Mouse (Mus musculus) forebrain, embryonic 16.5 days (tissue): Measurements from ENCODE around the gene Kcnab1. TPM values are rescaled to one million over a fixed set of nuclear protein-coding genes. Genes with fewer than 3 reads are reported as not detected.
A peak's percentile ranks its signal among the peaks of the same experiment; 100 is the strongest.
"Not testable (repeated sequence)": the region's sequence is repeated elsewhere in the genome, so short reads cannot be mapped to it uniquely, and the experiment has no call there.

Experiments used
- ATAC-seq: fragments of 200-750 bp; cut with Nextera tagmentation; 2 replicates; pipeline ENCODE4 v1.8.0; 2017; ENCODE audit warnings: mild to moderate bottlenecking, moderate library complexity
- H3K27ac ChIP-seq: fragments of 300-500 bp; sonication (generic); 2 replicates; pipeline ENCODE4 v1.5.1; 2014; ENCODE audit warnings: low read length, control low read depth
- H3K27me3 ChIP-seq: fragments of 300-500 bp; sonication (generic); replicated peaks from 2 replicates; pipeline ENCODE4 v1.6.1; 2014; ENCODE audit warnings: low read length; ENCODE audit not compliant: control insufficient read depth, insufficient read depth
- H3K36me3 ChIP-seq: fragments of 300-500 bp; sonication (generic); 2 replicates; pipeline ENCODE4 v1.6.1; 2014; ENCODE audit not compliant: control insufficient read depth, insufficient read depth
- H3K4me1 ChIP-seq: fragments of 300-500 bp; sonication (generic); replicated peaks from 2 replicates; pipeline ENCODE4 v1.6.1; 2014; ENCODE audit warnings: low read length; ENCODE audit not compliant: control insufficient read depth, insufficient read depth
- H3K4me2 ChIP-seq: fragments of 300-500 bp; sonication (generic); 2 replicates; pipeline ENCODE4 v1.6.1; 2014; ENCODE audit warnings: mild to moderate bottlenecking, low read length, control low read depth
- H3K4me3 ChIP-seq: fragments of 300-500 bp; sonication (generic); replicated peaks from 2 replicates; pipeline ENCODE4 v1.5.1; 2014; ENCODE audit warnings: mild to moderate bottlenecking, low read length, control low read depth
- H3K9ac ChIP-seq: fragments of 300-500 bp; sonication (generic); replicated peaks from 2 replicates; pipeline ENCODE4 v1.6.1; 2014; ENCODE audit warnings: low read depth, low read length, control low read depth
- H3K9me3 ChIP-seq: fragments of 300-500 bp; sonication (generic); 2 replicates; pipeline ENCODE4 v1.6.1; 2016; ENCODE audit warnings: low read length; ENCODE audit not compliant: control insufficient read depth
- WGBS: fragments of 180-500 bp; shearing (Covaris S2); extraction: QIAGEN DNeasy Blood & Tissue Kit; methylation state at CpG from one replicate; pipeline ENCODE4 v1.1.7; 2014; 5-methylcytosine and 5-hydroxymethylcytosine counted together
- polyA plus RNA-seq: library from polyadenylated mRNA; unstranded; fragments of >200 nt; fragmentation: Nextera tagmentation; extraction: Ambion mirVana; gene quantifications from 2 replicates; pipeline ENCODE4 v1.2.1, GENCODE M21; 2015

Kcnab1 gene
- polyA plus RNA-seq, 1 experiment from 2014 or later: 8.9 TPM

- Histone ChIP-seq H3K4me3 (no peak overlapping the region), H3K4me1 (peaks cover 2% of the 10 kb centered on the region; the same call in 1 of the 2 replicates), H3K9ac (no peak overlapping the region), H3K9me3 (no peaks in the 10 kb centered on the region), H3K4me2 (no peak overlapping the region), H3K27me3 (no peaks in the 10 kb centered on the region), H3K36me3 (peaks cover 29% of the 10 kb centered on the region), H3K27ac (no peak overlapping the region)
- no peak for ATAC-seq
These were observed 276.6 kb downstream of the Kcnab1 start for GRCm38 (mm10) chr3:65385771-65386170.

DNA sequence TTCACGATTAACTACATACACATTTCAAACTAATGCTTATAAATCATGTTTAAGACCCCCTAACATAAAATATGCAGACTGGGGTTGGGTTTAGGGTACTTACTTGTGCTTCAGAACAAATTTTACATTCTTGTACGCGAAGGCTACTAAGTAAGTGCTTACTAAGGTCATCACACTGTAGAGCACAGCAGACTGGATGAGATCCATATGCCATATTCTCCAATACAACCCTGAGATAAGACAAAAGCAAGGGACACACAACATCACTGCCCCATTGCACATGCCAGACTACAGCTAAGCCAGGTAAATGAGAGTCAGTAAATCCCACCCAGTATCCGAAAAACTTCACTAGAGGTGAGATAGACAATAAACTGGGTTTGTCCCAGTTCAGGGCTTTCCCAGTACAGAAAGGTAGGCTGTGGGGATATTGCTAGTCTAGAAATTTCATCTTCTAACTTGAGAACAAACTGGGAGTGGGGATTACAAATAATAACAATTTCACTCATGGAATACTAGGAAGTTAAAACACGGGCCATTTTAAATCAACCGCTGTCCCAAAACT is 282.1 kb downstream of the Kcnab1 start:
- H3K9me3 ChIP-seq: no peaks in the 10 kb centered on the region
- WGBS: 41% methylated on average over 6 of the region's 6 CpGs
- H3K9ac ChIP-seq: peak overlapping the region; percentile 92
- no peak overlapping the region for H3K27ac ChIP-seq
- H3K27me3 ChIP-seq: no peaks in the 10 kb centered on the region
- ATAC-seq: no peak
- H3K4me1 ChIP-seq: peaks cover 7% of the 10 kb centered on the region
- H3K36me3 ChIP-seq: peaks cover 17% of the 10 kb centered on the region
- peak overlapping the region; percentile 83 for H3K4me3 ChIP-seq
- H3K4me2 ChIP-seq: peak overlapping the region; percentile 83

DNA sequence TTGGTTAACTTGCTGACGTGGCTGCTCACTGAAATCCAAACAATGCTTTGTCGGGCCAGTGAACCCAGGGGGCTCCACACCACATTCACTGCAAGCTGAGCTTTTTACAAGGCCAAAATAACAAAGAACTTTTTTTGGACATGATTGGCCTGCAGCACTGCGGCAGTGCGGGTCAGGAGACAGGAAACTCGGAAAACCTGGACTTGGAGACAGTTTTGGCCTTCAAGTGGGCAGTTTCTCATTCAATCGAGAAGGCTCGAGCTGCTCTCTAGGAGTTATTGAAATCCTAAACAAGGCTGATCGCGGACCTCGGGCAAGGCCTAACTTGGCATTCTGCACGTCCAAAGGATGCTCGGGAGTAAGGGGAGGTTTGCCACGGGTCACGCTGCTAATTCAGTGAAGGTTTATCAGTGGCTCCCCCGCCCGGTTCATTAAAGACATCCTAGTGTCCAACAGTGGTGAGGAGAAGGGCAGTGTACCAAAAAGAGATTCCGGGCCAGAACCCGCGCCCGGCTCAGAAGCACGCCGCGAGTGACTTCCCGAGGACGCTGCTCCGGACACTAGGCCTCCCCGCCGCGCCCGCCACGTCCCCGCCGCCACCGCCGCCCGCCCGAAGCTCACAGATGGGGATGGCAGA is 282.7 kb downstream of the Kcnab1 start:
- peaks cover 7% of the 10 kb centered on the region for H3K4me1 ChIP-seq
- H3K9ac ChIP-seq: peak overlapping the region; percentile 92
- H3K4me3 ChIP-seq: peak overlapping the region; percentile 83
- no peaks in the 10 kb centered on the region for H3K27me3 ChIP-seq
- peak; percentile 62 for ATAC-seq
- peaks cover 13% of the 10 kb centered on the region for H3K36me3 ChIP-seq
- no peaks in the 10 kb centered on the region for H3K9me3 ChIP-seq
- peak overlapping the region; percentile 83 for H3K27ac ChIP-seq
- 0% methylated on average over 37 of the region's 37 CpGs for WGBS
- peak overlapping the region; percentile 83 for H3K4me2 ChIP-seq

DNA sequence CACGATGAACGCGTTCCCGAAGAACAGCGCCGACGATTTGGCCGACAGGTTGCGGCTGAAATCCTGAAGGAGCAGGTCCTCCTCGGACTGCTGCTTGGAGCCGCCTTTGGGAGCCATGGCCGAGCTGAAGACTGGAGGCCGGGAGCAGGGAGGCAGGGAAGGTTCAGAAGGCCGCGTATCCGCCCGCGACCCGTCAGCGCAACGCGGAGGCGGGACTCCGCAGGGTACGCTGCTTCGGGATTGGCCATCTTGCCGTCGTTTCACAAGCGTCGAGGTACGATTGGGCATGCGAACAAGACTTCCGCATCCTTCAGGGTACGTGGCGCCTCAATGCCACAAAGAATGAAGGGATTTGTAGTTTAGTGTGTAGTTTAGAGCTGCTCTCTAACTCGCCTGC is 283.2 kb downstream of the Kcnab1 start, which contains the start of gene Ssr3:
TSS of gene Ssr3 (minus strand) at position 203 of the 397 bp plus-strand sequence.
- ATAC-seq: peak; percentile 100
- under 1% methylated on average over 36 of the region's 36 CpGs for whole genome bisulfite sequencing
- Histone ChIP-seq H3K27me3 (no peaks in the 10 kb centered on the region), H3K9me3 (no peaks in the 10 kb centered on the region), H3K4me3 (peak within 1 kb of the TSS; percentile 83), H3K4me1 (peaks cover 7% of the 10 kb centered on the region), H3K9ac (peak within 1 kb of the TSS; percentile 92), H3K36me3 (peaks cover 9% of the 10 kb centered on the region; the same call in 1 of the 2 replicates), H3K27ac (peak within 1 kb of the TSS; percentile 83), H3K4me2 (peak within 1 kb of the TSS; percentile 83)

GRCm38 (mm10) chr3:65395111-65395510 is 285.9 kb downstream of the Kcnab1 start:
- not testable (repeated sequence) for H3K36me3 ChIP-seq, H3K9ac ChIP-seq, ATAC-seq, H3K4me1 ChIP-seq, H3K9me3 ChIP-seq, H3K4me2 ChIP-seq, H3K4me3 ChIP-seq, H3K27me3 ChIP-seq, H3K27ac ChIP-seq
- 83% methylated on average over 1 of the region's 1 CpGs for WGBS

DNA sequence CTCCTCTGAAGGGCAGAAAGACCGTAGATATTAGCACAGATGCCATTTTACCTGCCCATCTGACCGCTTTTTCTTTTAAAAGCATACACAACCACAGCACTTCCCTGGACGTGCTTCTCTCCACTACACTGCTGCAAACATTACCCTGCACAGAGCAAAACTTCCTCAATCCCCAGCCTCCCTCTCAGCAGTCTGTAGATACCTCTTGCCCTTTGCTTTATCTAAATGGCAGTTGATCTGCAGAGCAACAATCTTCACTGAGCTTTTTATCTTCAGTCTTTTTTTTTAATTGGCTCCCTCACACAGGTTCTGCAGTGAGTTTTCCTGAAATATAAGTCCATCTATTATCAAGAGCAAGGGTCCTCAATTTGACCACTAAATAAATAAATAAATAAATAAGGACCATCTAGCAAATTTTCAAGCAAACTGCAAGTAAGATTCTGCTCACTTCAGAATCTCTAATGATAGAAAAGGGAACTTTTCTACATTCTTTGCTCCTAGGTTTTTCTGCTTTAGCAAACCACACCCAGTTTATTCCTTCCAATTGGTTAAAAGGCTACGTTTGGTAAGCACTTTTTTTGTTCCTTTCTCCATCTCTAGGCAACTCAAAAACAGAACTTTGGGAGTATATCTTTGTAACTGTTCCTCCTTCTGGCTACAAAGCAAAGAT is 287.8 kb downstream of the Kcnab1 start:
- ATAC-seq: no peak
- Histone ChIP-seq H3K9me3 (no peaks in the 10 kb centered on the region), H3K4me3 (no peak overlapping the region), H3K36me3 (no peaks in the 10 kb centered on the region), H3K4me1 (no peaks in the 10 kb centered on the region), H3K4me2 (no peak overlapping the region), H3K27ac (no peak overlapping the region), H3K27me3 (no peaks in the 10 kb centered on the region), H3K9ac (no peak overlapping the region)
- WGBS: 77% methylated on average over 4 of the region's 4 CpGs

- H3K27ac ChIP-seq: no peak overlapping the region
- 98% methylated on average over 3 of the region's 3 CpGs for WGBS
- H3K9ac ChIP-seq: no peak overlapping the region
- H3K4me2 ChIP-seq: no peak overlapping the region
- H3K9me3 ChIP-seq: no peaks in the 10 kb centered on the region
- no peaks in the 10 kb centered on the region for H3K36me3 ChIP-seq
- no peak overlapping the region for H3K4me3 ChIP-seq
- no peaks in the 10 kb centered on the region for H3K4me1 ChIP-seq
- no peaks in the 10 kb centered on the region for H3K27me3 ChIP-seq
- ATAC-seq: no peak
These were observed 288.4 kb downstream of the Kcnab1 start for GRCm38 (mm10) chr3:65397566-65397965.

- H3K36me3 ChIP-seq: no peaks in the 10 kb centered on the region
- H3K9me3 ChIP-seq: no peaks in the 10 kb centered on the region
- no peak overlapping the region for H3K27ac ChIP-seq
- WGBS: 64% methylated on average over 4 of the region's 4 CpGs
- no peaks in the 10 kb centered on the region for H3K4me1 ChIP-seq
- no peak overlapping the region for H3K4me3 ChIP-seq
- no peak for ATAC-seq
- no peak overlapping the region for H3K4me2 ChIP-seq
- no peak overlapping the region for H3K9ac ChIP-seq
- no peaks in the 10 kb centered on the region for H3K27me3 ChIP-seq
These were observed 296.6 kb downstream of the Kcnab1 start for GRCm38 (mm10) chr3:65405781-65406180.

DNA sequence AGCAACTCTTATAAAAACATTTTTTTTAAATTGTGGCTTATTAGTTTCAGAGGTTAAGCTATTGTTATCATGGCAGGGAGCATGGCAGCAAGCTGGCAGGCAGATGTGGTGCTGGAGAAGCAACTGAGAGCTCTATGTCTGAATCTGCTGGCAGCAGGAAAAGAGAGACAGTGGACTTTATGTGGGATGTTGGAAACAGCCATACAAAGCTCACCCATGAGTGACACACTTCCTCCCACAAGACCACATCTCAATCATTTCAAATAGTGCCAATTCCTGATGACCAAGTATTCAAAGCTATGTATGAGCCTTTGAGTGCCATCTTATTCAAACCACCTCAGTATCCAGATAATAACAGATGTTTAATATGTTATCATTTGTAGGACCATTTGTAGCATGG is 298.7 kb downstream of the Kcnab1 start:
- H3K4me3 ChIP-seq: no peak overlapping the region

More for the DNA sequence above, 298.7 kb downstream of the Kcnab1 start:
- H3K9ac ChIP-seq: no peak overlapping the region
- H3K4me2 ChIP-seq: no peak overlapping the region
- H3K9me3 ChIP-seq: no peaks in the 10 kb centered on the region
- ATAC-seq: no peak
- no peak overlapping the region for H3K27ac ChIP-seq
- no peaks in the 10 kb centered on the region for H3K36me3 ChIP-seq
- H3K4me1 ChIP-seq: no peaks in the 10 kb centered on the region
- H3K27me3 ChIP-seq: no peaks in the 10 kb centered on the region
